18 mouse cellular contexts compared by ENCODE assay signal in the genomic region with DNA sequence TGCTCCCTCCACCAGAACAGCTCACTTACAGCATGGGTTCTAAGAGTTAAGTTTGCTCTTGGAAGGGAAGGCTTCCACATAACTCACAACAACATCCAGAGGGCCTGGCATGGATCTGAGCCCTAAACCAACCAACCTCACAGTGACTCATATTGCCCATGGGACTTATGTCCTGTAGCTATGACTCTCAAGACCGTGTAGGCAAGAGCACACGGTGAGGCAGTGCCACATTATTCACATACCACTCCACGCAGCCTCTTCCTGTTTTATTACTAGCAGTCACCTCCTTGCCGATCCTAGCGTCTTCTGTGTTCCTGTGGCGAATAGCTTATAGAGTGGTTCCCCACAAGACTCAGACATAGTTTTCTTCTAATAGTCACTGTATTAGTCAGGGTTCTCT. TPM values are rescaled to one million over a fixed set of nuclear protein-coding genes. Genes with fewer than 3 reads are reported as not detected.
DNase-seq lines count a peak whose midpoint lies in the region; ATAC-seq and TF ChIP-seq lines count a peak whose summit lies in the region.
"Had no signal": no experiment of that assay in that cellular context is flagged by ENCODE, and none has a peak within 500 bp of the region (broad histone marks: within the 10 kb centered on the region; RNA-seq: fewer than 3 reads in every experiment).

No protein-coding gene starts in this region.

- H3K4me3 ChIP-seq in heart, embryonic 13.5 days = no peak overlapping the region
- no peak overlapping the region for H3K4me3 ChIP-seq in lung, postnatal 0 days (ENCODE audit: low read depth, low read length)
- no peak overlapping the region for H3K4me3 ChIP-seq in liver, embryonic 12.5 days
- H3K4me3 ChIP-seq: heart, adult 2 months; hindbrain, embryonic 12.5 days; intestine, embryonic 15.5 days; lung, embryonic 15.5 days; midbrain, embryonic 10.5 days had no signal

- TF ChIP-seq EP300 in lung, postnatal 0 days (IDR thresholded peaks at IDR 0.05) = no peak

- ATAC-seq in heart, embryonic 13.5 days (ENCODE audit: extremely low read depth, insufficient number of reproducible peaks, low FRiP score, low TSS enrichment) = no peak; the same call in 1 of the 2 replicates
- peak; percentile 88 for ATAC-seq in lung, postnatal 0 days
- peak; percentile 67 for ATAC-seq in megakaryocyte progenitor cell, adult 5-6 weeks (replicated peaks; ENCODE audit: poor library complexity)
- ATAC-seq in liver, embryonic 12.5 days = no peak
- ATAC-seq: forebrain, postnatal 0 days had no signal

- H3K9ac ChIP-seq in heart, embryonic 13.5 days = no peak overlapping the region
- no peak overlapping the region for H3K9ac ChIP-seq in lung, postnatal 0 days (replicated peaks; ENCODE audit: low read depth)
- H3K9ac ChIP-seq in liver, embryonic 12.5 days = no peak overlapping the region
- H3K9ac ChIP-seq: forebrain, postnatal 0 days; hindbrain, embryonic 12.5 days; intestine, embryonic 15.5 days; lung, embryonic 15.5 days had no signal

- no peaks in the 10 kb centered on the region for H3K36me3 ChIP-seq in heart, embryonic 13.5 days
- H3K36me3 ChIP-seq in lung, postnatal 0 days (ENCODE audit: insufficient read depth, low read length) = no peaks in the 10 kb centered on the region
- no peaks in the 10 kb centered on the region for H3K36me3 ChIP-seq in liver, embryonic 12.5 days
- H3K36me3 ChIP-seq: hindbrain, embryonic 12.5 days; intestine, embryonic 15.5 days; lung, embryonic 15.5 days; midbrain, embryonic 10.5 days had no signal

- no peak for TF ChIP-seq CTCF in lung, postnatal 0 days (IDR thresholded peaks at IDR 0.05)

- H3K27ac ChIP-seq in heart, embryonic 13.5 days (replicated peaks) = peak overlapping the region; percentile 70; the same call in 1 of the 2 replicates
- no peak overlapping the region for H3K27ac ChIP-seq in lung, postnatal 0 days (ENCODE audit: low read length)
- no peak overlapping the region for H3K27ac ChIP-seq in liver, embryonic 12.5 days
- H3K27ac ChIP-seq: hindbrain, embryonic 12.5 days; lung, embryonic 15.5 days had no signal

- no peak for DNase-seq in heart, adult 8-10 months (ENCODE audit: low spot score)
- peak; percentile 69 for DNase-seq in lung, postnatal 0 days (ENCODE audit: low spot score)
- no peak for DNase-seq in lung, postnatal 10 days
- DNase-seq in fibroblast of lung, adult 2 months (ENCODE audit: low read depth) = peak; percentile 67
- DNase-seq in thymus, postnatal 14 days = no peak
- DNase-seq: cerebellum, postnatal 14 days; forebrain, postnatal 0 days; heart, adult 2 months; layer of hippocampus, postnatal 36 days; liver; thymus, adult 2 months had no signal

- H3K4me1 ChIP-seq in heart, embryonic 13.5 days = peaks cover 23% of the 10 kb centered on the region
- H3K4me1 ChIP-seq in lung, postnatal 0 days (ENCODE audit: insufficient read depth, low read depth, low read length) = peaks cover 9% of the 10 kb centered on the region; the same call in 1 of the 2 replicates
- H3K4me1 ChIP-seq in liver, embryonic 12.5 days = no peaks in the 10 kb centered on the region

- H3K4me2 ChIP-seq in heart, embryonic 13.5 days = no peak overlapping the region
- H3K4me2 ChIP-seq in lung, postnatal 0 days (replicated peaks; ENCODE audit: low read depth, low read length) = no peak overlapping the region
- no peak overlapping the region for H3K4me2 ChIP-seq in liver, embryonic 12.5 days
- H3K4me2 ChIP-seq: hindbrain, embryonic 12.5 days; intestine, embryonic 15.5 days; lung, embryonic 15.5 days had no signal

- 37% methylated on average over 6 of the region's 6 CpGs for WGBS in heart, embryonic 13.5 days
- WGBS in lung, postnatal 0 days = 32% methylated on average over 6 of the region's 6 CpGs
- 42% methylated on average over 6 of the region's 6 CpGs for WGBS in liver, embryonic 12.5 days (ENCODE audit: insufficient replicate concordance)

- H3K9me3 ChIP-seq in heart, embryonic 13.5 days = no peaks in the 10 kb centered on the region
- H3K9me3 ChIP-seq in lung, postnatal 0 days (ENCODE audit: low read length) = no peaks in the 10 kb centered on the region
- H3K9me3 ChIP-seq in liver, embryonic 12.5 days (replicated peaks) = no peaks in the 10 kb centered on the region
- H3K9me3 ChIP-seq: hindbrain, embryonic 12.5 days; intestine, embryonic 15.5 days; lung, embryonic 15.5 days; midbrain, embryonic 10.5 days had no signal

- H3K27me3 ChIP-seq in heart, embryonic 13.5 days (replicated peaks) = no peaks in the 10 kb centered on the region
- no peaks in the 10 kb centered on the region for H3K27me3 ChIP-seq in lung, postnatal 0 days (replicated peaks; ENCODE audit: insufficient read depth, low read length)
- H3K27me3 ChIP-seq in liver, embryonic 12.5 days (replicated peaks) = peaks cover 13% of the 10 kb centered on the region; the same call in 1 of the 2 replicates
- H3K27me3 ChIP-seq: hindbrain, embryonic 12.5 days; intestine, embryonic 15.5 days; lung, embryonic 15.5 days had no signal

RNA-seq across cellular contexts. Expression of gene Crb2, which starts 26.7 kb away (rescaled TPM):
- 3.0 and 4.0 TPM in 2 replicates for polyA plus RNA-seq in heart, embryonic 13.5 days (2015; fragmentation: Nextera tagmentation; extraction: Ambion mirVana)
- total RNA-seq in heart, adult 8-10 months (2022) = 1 to 10 TPM in 1 of 4 experiments, under 1 TPM in 3; 0.41 to 1.1 (median 0.77) TPM
- polyA plus RNA-seq in lung, postnatal 0 days (2015; fragmentation: Nextera tagmentation; extraction: Ambion mirVana) = 0.39 and 0.40 TPM in 2 replicates
- total RNA-seq in megakaryocyte progenitor cell, adult 5-6 weeks (2015) = not detected in 2 replicates
- total RNA-seq in megakaryocyte progenitor cell, adult 5-6 weeks (2017) = not detected in 2 replicates
- polyA plus RNA-seq in liver, embryonic 12.5 days (2016; fragmentation: Nextera tagmentation; extraction: Ambion mirVana) = 1.5 and 1.6 TPM in 2 replicates

RNA-seq across cellular contexts. Expression of gene Strbp, which starts 45.7 kb away (rescaled TPM):
- polyA plus RNA-seq in heart, embryonic 13.5 days (2015; fragmentation: Nextera tagmentation; extraction: Ambion mirVana) = 20.4 and 22.5 TPM in 2 replicates
- 10 to 100 TPM; 11.5 to 21.8 (median 16.1) TPM for total RNA-seq in heart, adult 8-10 months (2022)
- polyA plus RNA-seq in lung, postnatal 0 days (2015; fragmentation: Nextera tagmentation; extraction: Ambion mirVana) = 16.8 and 19.6 TPM in 2 replicates
- 53.9 and 54.8 TPM in 2 replicates for total RNA-seq in megakaryocyte progenitor cell, adult 5-6 weeks (2015)
- 50.3 and 80.3 TPM in 2 replicates for total RNA-seq in megakaryocyte progenitor cell, adult 5-6 weeks (2017)
- 24.1 and 24.3 TPM in 2 replicates for polyA plus RNA-seq in liver, embryonic 12.5 days (2016; fragmentation: Nextera tagmentation; extraction: Ambion mirVana)

Comparison
In these comparisons a context has a peak if more than half of its experiments do, and no peak if none do; other contexts are left out.
1. DNase-seq: peak in lung, postnatal 0 days (single experiment) and fibroblast of lung, adult 2 months (single experiment); none in heart, adult 8-10 months (single experiment), lung, postnatal 10 days (single experiment) and thymus, postnatal 14 days (single experiment).
2. ATAC-seq: peak in lung, postnatal 0 days (single experiment) and megakaryocyte progenitor cell, adult 5-6 weeks (single experiment); none in heart, embryonic 13.5 days (single experiment) and liver, embryonic 12.5 days (single experiment).